Mouse (Mus musculus) heart, adult 8-10 months (tissue): Measurements from ENCODE around the gene Aox1. TPM values are rescaled to one million over a fixed set of nuclear protein-coding genes. Genes with fewer than 3 reads are reported as not detected.
A peak's percentile ranks its signal among the peaks of the same experiment; 100 is the strongest.

Experiments
- DNase-seq: peaks from one replicate; pipeline ENCODE4 v3.0.0; 2022; ENCODE audit warnings: low spot score
- total RNA-seq, 4 experiments: library from RNA; stranded (reverse); gene quantifications; 2 replicates each; pipeline ENCODE4 v1.2.4; 2022

The Aox1 gene
- total RNA-seq, 4 experiments from 2014 or later = 12.9 to 16.6 (median 13.5) TPM

DNA sequence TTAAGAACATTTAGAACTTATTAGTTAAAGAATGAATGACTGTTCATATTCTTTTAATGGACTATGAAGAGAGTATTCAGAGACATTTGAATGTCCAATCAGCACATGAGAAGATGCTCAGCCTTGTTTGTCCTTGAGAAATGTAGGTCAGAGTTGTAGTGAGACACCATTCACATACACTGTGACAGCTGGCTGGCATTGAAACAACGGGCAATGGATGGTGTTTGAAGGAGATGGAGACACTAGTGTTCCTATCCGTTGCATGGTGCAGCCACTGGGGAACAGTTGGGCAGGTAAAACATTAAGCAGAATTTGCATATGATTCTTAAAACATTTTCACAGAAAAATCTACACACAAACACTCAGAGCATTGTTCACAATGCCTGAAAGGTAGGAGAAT is 77.3 kb downstream of the Aox1 start:
- no peak for DNase-seq

DNA sequence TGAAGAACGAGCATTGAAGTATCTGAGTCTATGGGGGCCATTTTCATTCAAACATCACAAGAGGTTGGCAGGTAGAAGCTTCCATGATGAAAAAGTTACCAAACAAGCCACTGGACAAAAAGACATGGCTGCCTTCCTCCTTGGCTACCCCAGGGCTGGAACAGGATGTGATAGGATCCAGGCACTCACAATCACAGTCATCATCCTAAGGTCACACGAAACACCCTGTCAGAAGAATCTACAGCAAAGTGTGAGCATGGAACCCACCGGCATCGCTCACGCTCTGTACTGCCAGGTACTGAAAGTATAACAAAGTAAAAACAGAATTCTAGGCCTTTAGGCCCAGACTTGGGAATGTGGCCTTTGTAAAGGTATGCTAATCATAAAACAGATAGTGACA is 80.5 kb downstream of the Aox1 start:
- no peak for DNase-seq

DNA sequence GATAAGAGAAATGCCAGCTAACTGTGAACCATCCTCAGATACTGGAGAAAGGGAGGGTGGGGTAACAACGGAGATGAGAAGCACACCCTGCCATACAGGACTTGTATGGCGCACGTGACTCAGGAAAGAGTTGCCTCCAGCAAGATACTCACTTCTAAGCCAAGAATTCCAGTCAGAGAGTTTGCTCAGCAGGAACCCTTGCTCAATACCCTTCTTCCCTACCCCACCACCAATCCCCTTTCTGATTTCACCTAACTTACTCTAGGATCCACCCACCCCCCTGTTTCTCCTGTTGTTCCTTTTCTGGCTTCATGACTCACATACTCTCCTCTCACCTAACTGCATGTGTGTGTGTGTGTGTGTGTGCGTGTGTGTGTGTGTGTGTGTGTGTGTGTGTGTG is 81.6 kb downstream of the Aox1 start:
- no peak for DNase-seq

DNA sequence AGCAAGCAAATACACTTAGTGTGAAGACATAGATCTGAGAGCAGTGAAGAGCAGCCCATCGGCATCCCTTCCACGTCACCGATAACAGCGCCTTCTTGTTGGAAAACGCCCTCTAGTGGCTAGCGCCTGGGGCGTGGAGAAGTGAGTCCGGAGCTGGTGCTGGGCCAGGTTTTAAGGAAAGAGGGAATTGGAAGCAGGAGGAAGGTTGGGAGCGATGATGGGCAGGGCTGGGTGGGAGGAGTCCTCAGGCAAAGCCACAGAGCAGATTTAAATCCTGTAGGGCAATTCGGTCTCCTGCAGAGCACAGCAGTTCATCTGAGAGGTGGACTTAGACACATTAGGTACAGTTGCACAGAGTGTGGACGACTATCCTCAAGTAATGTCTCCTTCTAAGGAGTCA is 83.1 kb downstream of the Aox1 start, which contains the start of gene Aox3:
Gene Aox3 (plus strand): TSS at position 251 of the 400 bp plus-strand sequence.
- peak; percentile 56 for DNase-seq

DNA sequence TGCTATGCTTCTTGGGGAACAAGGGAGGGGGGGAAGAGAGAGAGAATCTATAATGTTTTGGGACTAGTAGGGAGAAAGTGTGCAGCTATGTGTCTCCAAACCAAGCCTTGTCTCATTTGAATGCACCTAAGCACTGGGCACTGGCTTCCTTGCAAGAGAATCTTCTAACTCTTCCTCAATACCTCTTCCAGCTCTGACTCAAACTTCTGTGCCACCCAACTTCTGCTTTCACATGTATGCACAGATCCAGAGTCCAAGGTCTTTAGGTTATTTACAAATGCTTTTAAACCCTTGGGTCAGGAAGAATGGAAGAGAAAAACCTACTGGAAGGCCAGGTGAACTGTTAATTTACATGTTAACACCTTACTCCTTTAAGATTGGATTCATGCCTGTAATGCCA is 83.7 kb downstream of the Aox1 start:
- DNase-seq = no peak

DNA sequence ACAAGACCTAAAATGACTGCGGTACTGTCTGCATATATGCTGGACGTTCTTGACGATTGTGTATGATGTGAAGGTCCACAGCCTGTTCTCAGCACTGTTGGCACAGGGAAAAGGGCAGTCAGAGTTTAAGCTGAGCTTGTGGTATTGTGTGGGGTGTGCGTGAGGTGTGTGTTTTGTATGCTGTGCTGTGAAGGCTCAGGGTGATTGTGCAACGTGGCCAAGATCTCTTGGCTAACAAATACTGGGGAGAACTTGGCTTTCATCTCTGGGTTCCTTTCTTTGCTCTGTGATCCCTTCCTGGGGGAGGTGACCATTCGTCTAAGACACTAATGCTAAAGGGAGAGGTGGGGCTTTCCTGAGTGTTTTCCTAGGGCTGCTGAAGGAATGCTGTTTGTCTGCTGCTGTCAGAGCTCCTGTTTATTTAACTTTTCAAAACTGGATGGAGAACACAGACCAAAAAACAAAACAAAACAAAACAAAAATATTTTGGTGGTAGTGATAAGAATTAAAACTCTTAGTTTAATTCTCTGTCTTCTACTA is 84.4 kb downstream of the Aox1 start:
- no peak for DNase-seq

DNA sequence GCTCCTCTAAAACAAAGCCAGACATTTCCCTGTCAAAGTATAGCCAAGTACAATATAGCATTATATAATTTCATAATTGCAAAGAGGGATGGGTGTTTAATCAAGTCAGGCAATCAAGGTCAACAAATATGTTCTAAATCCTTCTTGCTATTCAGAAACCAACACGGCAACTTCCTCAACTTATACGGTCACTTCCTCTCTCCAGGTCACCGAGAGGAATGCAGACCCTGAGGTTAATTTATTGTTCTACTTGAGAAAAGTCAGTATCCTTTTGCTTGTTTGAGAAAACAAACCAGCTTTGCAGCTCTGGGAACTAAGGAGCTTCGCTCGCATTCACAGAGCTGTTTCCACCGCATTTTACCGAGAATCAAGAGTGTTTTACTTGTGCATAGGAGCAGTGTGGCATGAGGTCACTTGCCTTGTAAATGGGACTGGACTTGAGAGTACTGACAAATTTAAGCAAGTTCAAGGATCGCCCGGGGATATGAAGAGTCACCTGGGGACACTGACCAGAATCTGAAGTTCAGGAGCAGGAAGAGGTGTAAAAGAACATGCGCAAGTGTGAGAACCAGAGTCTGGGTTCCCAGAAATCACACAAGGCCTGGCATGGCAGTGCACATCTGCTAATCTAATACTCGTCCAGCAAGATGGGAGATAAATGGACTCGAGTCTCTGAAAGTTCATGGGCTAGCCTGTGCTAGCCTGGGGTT is 85.1 kb downstream of the Aox1 start:
- DNase-seq = no peak

DNA sequence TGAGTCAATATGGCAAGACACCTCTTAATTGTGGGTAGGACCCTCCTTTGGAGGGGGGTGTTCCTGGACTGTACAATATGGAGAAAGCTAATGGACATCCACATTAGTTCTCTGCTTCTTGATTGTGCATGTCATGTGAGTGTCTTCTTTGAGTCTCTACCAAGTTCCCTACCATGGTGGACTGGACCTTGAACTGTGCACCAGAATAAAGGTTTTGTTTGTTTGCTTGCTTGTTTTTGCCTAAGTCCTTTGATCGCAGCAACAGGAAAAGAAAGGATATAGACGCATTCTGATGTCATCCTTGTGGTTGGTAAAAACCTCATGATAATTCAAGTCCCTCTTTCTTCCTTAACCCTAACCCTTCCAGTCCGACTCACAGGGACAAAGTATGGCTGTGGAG is 88.5 kb downstream of the Aox1 start:
- DNase-seq = no peak

DNA sequence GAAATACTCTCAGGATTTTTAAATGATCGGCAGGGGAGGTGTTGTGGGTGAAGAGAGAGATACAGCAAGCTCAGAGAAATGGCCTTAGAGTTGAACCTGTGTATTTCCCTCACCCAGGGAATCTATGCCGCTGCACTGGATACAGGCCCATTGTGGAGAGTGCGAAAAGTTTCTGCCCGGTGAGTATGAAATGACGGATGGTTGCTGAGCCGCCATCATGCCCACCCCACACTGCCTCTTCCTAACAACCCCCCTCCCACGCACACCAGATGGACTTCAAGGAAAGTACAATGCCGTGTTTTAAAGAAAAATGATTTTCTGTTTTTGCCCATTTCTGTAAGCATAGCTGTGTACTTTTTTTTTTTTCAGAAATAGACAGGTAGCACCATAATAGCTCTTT is 95.2 kb downstream of the Aox1 start:
- DNase-seq = no peak

DNA sequence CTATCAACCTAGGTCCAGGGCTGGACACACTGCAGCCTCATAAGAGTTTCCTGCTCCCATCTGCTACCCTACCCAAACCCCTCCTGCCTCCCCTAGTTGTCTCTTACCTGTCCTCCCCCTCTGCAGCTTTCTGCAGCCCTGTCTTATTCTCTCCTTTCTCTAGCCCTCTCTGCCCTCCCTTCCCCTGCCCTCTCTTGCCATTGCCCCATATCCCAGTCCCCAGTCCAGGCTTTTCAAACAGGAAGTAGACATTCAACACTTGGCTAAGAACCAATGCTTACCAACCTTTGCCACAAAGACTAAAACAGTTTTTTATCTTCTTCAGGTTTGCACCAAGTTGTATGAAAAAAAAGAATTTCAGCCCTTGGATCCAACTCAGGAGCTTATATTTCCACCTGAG is 108.2 kb downstream of the Aox1 start:
- DNase-seq = no peak

DNA sequence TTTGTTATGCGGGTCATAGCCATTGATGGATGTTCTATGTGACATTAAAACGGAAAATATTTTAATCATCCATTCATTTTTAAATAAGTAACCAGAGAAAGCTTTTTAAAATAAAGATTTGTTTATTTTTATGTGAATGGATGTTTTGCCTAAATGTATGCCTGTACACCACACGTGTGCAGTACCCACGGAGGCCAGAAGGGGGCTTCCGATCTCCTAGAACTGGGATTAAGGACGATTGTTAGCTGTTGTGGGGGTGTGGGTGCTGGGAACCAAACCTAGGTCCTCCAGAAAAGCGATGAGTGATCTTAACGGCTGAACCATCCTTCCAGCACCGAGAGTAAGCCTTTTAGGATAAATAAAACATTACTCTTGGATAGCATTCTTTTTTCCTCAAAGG is 109.3 kb downstream of the Aox1 start:
- DNase-seq = no peak

DNA sequence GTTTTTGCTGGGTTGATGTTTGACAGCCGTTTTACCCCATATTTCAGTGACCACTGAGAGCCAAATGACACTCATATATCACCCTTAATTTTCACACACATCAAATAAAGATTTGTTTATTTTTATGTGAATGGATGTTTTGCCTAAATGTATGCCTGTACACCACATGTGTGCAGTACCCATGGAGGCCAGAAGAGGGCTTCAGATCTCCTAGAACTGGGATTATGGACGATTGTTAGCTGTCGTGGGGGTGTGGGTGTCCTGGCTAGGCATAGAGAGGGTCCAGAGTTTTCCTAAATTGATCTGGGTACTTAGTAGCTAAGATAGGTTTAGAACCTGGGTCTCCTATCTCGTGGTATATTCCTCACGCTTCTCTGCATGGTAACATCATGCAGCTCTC is 110.9 kb downstream of the Aox1 start:
- DNase-seq = no peak

DNA sequence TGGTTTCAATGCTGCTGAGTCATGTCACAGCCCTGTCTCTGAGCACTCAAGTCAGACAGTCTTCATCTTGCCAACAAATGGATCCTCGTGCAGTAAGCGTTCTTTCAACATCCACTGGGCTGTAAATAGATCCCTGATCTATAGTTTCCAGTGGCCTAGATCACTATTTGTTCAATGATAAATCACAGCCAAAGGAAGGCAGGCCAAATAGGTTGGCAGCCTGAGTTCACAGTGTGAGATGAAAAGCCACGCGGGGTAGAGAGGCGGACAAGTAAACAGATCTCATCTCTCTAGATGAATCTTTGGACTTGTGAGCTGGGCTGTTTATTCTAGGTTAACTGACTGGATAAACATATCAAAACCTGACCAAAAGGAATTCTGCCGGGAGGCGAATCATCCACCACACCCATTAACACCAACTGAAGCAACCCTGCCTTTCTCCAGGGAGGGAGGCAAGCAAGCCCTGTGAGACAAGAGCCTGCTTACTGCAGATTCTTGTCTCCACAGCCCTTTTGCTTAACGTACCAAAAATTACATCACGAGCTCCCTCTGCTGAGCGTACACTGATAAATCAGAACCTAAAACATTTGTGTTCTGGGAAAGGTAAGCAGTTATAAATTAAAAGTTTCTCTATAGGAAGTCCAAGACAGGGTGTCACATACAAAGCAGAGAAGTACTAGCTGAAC is 114.8 kb downstream of the Aox1 start:
- no peak for DNase-seq

DNA sequence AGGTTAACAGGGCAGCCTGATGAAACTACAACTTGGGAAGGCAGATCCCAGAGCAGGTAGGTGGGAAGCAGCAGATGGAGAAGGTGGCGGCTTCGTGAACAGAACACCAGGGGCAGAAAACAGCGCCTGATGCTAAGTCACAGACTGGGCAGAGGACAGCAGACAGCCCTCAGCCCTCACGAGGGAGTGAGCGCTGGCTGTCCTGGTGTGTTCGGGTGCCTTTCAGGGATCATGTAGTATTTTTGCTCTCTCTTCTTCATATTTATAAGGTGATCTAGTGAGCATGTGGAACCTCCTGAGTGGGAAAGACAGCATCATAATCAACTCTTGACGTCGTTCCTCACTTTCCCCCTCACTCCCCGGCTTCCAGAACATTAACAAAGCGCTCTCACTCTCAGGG is 116.3 kb downstream of the Aox1 start:
- no peak for DNase-seq

DNA sequence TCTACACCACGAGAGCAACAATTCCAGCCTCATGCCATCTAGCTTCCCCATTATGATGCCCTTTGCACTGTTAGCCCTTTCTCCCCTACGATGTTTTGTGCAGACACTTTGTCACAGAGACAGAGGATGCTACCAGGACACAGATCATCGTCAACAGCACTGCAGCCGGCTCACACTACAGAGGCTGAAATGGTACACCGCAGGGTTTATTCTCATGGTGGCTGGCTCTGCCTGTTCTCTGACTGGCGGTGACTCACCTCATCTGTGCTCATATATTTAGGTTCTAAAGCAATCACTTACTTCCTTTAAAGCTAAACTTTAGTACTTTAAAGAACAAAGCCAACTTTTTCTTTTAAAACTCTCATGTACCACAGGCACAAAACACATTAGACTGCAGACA is 118.0 kb downstream of the Aox1 start:
- no peak for DNase-seq

DNA sequence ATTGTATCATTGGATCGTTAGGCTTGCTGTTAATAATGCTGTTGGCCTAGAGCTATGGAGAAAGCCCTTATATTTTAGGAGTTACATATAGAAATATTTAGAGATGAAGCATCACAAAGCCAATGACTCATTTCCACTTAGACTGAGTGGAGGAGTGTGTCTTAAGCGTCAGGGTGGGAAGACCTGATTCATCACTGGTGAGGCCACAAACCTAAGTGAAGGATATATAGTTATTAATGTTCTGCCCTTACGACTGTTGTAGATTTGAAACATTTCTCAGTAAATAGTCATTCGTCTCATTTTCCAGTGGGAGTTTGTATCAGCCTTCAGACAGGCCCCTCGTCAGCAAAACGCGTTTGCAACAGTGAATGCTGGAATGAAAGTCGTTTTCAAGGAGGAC is 122.5 kb downstream of the Aox1 start:
- DNase-seq = no peak

Other genes with a start within 250 kb of the Aox1 start
- gene Sgo2a, start 34.0 kb upstream of the Aox1 start, total RNA-seq = 1 to 10 TPM; 3.7 to 4.9 (median 4.3) TPM
- gene Kctd18, start 11.0 kb upstream of the Aox1 start, total RNA-seq = 1 to 10 TPM; 5.8 to 8.4 (median 7.5) TPM
- 1 to 10 TPM; 1.5 to 3.1 (median 2.2) TPM for gene Aox3, start 83.2 kb downstream of the Aox1 start, total RNA-seq
- not detected for gene Aox4, start 180.5 kb downstream of the Aox1 start, total RNA-seq
- gene Aox2, start 248.4 kb downstream of the Aox1 start, total RNA-seq = not detected